Comparison of ENCODE assay signal across 8 mouse cellular contexts in genomic region chr4:98243941-98244929, GRCm38 (mm10).
DNase-seq lines count a peak whose midpoint lies in the region; ATAC-seq lines count a peak whose summit lies in the region.

No protein-coding gene starts in this region.

- WGBS in hindbrain, embryonic 13.5 days = 6% methylated on average over 15 of the region's 16 CpGs
- 7% methylated on average over 15 of the region's 16 CpGs for WGBS in stomach, embryonic 16.5 days

- DNase-seq in CD8-positive naive resting alpha-beta T cell, adult 2 months (ENCODE audit: low read depth in 2 of 2, low spot score in 2 of 2) = peak; percentile 22 to 52
- DNase-seq in cerebellum, adult 9-10 months = peak; percentile 6
- DNase-seq in frontal cortex, adult 2 months (ENCODE audit: extremely low spot score in 1 of 2, low spot score in 1 of 2) = peak; percentile 14 to 34
- peak; percentile 25 for DNase-seq in layer of hippocampus, adult 9-11 months
- no peak for DNase-seq in urinary bladder, postnatal 36 days (ENCODE audit: low spot score in 2 of 2)

- peak; percentile 82 for ATAC-seq in hindbrain, embryonic 13.5 days (ENCODE audit: low FRiP score)
- ATAC-seq in megakaryocyte progenitor cell, adult 5-6 weeks (replicated peaks; ENCODE audit: poor library complexity) = 0 out of 2 replicates have a peak, but pooled peaks have one; percentile 16
- ATAC-seq in stomach, embryonic 16.5 days (ENCODE audit: insufficient read depth, low FRiP score) = peak; percentile 71

- no peaks in the 10 kb centered on the region for H3K9me3 ChIP-seq in hindbrain, embryonic 13.5 days
- H3K9me3 ChIP-seq in stomach, embryonic 16.5 days (replicated peaks; ENCODE audit: control insufficient read depth, low read length) = no peaks in the 10 kb centered on the region

- peak overlapping the region; percentile 57 for H3K4me2 ChIP-seq in hindbrain, embryonic 13.5 days
- H3K4me2 ChIP-seq in stomach, embryonic 16.5 days (ENCODE audit: low read depth, low read length) = peak overlapping the region; percentile 46

- no peaks in the 10 kb centered on the region for H3K27me3 ChIP-seq in hindbrain, embryonic 13.5 days
- no peaks in the 10 kb centered on the region for H3K27me3 ChIP-seq in stomach, embryonic 16.5 days (ENCODE audit: control insufficient read depth, insufficient read depth, low read length)

- H3K36me3 ChIP-seq in hindbrain, embryonic 13.5 days = no peaks in the 10 kb centered on the region
- no peaks in the 10 kb centered on the region for H3K36me3 ChIP-seq in stomach, embryonic 16.5 days (ENCODE audit: control insufficient read depth, insufficient read depth, low read length)

- peak overlapping the region; percentile 70 for H3K27ac ChIP-seq in hindbrain, embryonic 13.5 days
- peak overlapping the region; percentile 43; the same call in 1 of the 2 replicates for H3K27ac ChIP-seq in stomach, embryonic 16.5 days (ENCODE audit: low read length)

- H3K4me3 ChIP-seq in hindbrain, embryonic 13.5 days = peak overlapping the region; percentile 32
- peak overlapping the region; percentile 23; the same call in 1 of the 2 replicates for H3K4me3 ChIP-seq in stomach, embryonic 16.5 days (replicated peaks; ENCODE audit: low read length)

- H3K9ac ChIP-seq in hindbrain, embryonic 13.5 days = peak overlapping the region; percentile 60
- no peak overlapping the region; the same call in 1 of the 2 replicates for H3K9ac ChIP-seq in stomach, embryonic 16.5 days (ENCODE audit: low read length)

- peaks cover 16% of the 10 kb centered on the region for H3K4me1 ChIP-seq in hindbrain, embryonic 13.5 days (replicated peaks)
- H3K4me1 ChIP-seq in stomach, embryonic 16.5 days (ENCODE audit: control insufficient read depth, insufficient read depth, low read length) = 0 out of 2 replicates have a peak, but pooled peaks cover 3% of the 10 kb centered on the region

Comparison
In these comparisons a context has a peak if more than half of its experiments do, and no peak if none do; other contexts are left out.
1. DNase-seq: peak in CD8-positive naive resting alpha-beta T cell, adult 2 months (2 of 2), cerebellum, adult 9-10 months (single experiment), frontal cortex, adult 2 months (2 of 2) and layer of hippocampus, adult 9-11 months (single experiment); none in urinary bladder, postnatal 36 days (0 of 2).
2. ATAC-seq: peak in every context shown above with its lines; median percentile 82 in hindbrain, embryonic 13.5 days; 71 in stomach, embryonic 16.5 days; 16 in megakaryocyte progenitor cell, adult 5-6 weeks.